Mouse (Mus musculus): ENCODE data around the gene Cdx2.

- TF ChIP-seq HCFC1 (IDR thresholded peaks at IDR 0.05; ENCODE audit: borderline replicate concordance, insufficient read depth, low read length) (no peak), CHD2 (IDR thresholded peaks at IDR 0.05; ENCODE audit: low read depth, low read length) (no peak), ZNF384 (IDR thresholded peaks at IDR 0.05; ENCODE audit: low read depth, low read length) (no peak), ZC3H11A (IDR thresholded peaks at IDR 0.05; ENCODE audit: borderline replicate concordance, low read depth, low read length) (no peak)
These were observed 5.9 kb downstream of the Cdx2 start for GRCm38 (mm10) chr5:147300917-147301780.
